Mouse (Mus musculus): ENCODE results near the gene Ddr1.
"Not testable (repeated sequence)": the region's sequence is repeated elsewhere in the genome, so short reads cannot be mapped to it uniquely, and the experiment has no call there.

Gene Ddr1

DNA sequence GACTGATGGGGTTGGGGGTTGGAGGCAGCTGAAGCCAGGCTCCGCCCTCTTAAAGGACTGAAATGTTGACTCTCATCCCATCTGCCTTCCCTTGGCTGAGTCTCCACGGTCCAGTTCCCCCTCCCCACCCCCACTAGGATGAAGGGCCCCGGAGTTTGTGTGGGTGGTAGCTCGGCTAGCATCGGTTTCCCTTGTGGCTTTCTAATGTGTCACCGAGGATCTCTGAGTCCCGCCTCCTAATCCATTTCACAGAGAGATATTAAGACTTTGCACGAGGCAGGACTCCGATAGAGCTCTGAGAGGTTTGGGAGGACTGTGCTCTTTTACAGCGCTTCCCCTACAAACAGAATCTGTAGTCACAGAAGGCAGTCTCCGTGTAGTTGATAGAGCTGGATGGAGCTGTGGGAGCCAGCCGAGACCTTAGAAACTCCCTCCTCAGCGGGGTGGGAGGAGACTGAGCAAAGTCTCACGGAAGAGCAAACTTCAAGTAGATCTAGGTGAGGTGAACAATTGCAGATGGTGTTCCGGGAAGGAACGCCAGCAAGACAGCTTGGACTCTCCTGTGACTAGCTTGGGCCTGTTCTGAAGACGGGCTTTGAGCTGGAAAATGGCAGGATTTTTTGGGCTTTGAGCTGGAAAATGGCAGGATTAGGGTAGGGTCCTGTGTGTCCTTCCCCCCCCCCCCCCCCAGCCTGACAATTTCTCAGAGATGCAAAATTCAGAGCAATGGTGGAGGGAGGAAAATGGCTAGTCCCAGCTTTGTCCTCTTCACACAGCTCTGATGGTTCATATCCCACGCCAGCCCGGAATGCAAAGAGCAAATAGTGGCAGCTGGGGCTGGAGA is at the start of gene Ddr1:
Ddr1 (minus strand) TSS at position 1 of the 844 bp plus-strand sequence.
- DNase-seq (ENCODE audit: low spot score in 2 of 2), result no peak

DNA sequence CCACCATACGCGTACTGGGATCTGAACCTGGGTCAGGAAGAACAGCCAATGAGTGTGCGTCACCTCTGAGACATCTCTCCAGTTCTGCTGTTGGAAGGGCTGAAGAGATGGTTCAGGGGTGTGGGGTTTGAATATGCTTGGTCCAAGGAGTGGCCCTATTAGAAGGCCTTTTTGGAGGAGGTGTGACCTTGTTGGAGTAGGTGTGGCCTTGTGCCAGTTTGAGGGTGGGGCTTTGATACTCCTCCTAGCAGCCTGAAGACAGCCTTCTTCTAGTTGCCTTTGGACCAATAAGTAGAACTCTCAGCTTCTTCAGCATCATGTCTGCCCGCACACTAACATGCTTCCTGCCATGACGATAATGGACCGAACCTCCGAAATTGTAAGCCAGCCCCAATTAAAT is 49.2 kb upstream of the Ddr1 start:
- no peak for DNase-seq (ENCODE audit: low spot score in 2 of 2)

DNA sequence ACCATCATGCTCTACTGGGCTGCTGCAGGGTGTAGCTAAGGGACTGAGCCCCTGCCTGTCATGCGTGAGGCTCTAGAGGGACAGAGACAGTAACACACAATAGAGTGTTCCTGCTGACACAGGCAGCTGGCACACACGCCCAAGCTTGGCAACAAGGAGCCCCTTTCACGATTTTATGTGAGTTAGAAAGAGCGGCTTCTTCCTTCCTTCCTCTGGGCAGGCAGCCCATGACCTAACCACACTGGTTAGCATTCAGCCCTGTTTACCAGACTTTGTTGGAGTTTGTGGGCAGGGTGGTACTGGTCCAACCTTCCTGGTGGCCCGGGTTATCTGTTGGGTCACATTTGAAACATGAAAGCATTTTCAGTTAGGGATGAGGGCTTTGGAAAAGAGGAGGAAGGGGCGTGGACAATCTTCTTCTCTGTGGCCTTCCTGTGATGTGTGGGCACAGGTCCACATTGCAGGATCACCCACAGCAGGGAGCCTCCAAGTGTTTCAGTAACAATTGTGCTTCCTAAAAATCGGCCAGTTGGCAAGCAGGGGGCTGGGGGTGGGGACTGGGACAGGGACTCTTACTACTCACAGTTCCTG is 47.9 kb upstream of the Ddr1 start:
- no peak for DNase-seq (ENCODE audit: low spot score in 2 of 2)

DNA sequence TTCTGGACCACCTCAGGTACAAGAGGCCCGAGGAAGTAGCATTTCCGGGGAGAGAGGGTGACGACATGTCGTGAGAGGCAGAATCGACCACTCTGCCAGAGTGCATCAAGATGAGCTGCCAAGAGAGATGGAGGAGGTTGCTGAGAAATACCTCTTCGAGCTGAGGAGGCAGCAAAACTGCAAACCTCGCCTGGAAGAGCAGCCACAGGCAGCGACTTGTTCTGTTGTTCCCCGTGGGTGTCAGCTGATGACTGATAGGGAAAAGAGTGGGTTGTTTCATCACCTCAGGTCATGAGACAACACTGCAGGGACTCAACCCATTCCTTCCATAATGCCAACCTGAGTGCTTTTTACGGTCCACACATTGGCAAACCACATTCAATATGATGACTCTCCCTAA is 45.3 kb upstream of the Ddr1 start:
- peak in 1 of 2 experiments; percentile 26 for DNase-seq (ENCODE audit: low spot score in 2 of 2)

DNA sequence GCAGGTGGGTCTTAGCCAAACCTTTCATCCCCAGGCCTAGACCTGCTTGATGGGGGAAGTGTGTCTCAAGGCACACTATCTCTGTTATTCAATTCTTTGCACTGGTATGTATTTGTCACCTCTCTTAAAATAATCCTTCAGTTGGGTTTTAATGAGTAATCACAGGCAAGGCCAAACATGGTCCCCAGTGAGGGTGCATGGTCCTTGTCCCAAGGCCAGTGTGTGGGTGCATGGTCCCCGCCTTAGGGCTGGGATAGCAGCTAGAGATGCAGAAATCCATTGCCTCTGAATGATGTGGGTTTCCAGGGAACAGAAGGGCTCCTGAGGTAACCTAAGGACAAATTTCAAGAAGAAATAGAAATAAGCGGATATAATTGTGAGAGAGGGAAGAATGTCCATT is 39.9 kb upstream of the Ddr1 start:
- no peak for DNase-seq (ENCODE audit: low spot score in 2 of 2)

DNA sequence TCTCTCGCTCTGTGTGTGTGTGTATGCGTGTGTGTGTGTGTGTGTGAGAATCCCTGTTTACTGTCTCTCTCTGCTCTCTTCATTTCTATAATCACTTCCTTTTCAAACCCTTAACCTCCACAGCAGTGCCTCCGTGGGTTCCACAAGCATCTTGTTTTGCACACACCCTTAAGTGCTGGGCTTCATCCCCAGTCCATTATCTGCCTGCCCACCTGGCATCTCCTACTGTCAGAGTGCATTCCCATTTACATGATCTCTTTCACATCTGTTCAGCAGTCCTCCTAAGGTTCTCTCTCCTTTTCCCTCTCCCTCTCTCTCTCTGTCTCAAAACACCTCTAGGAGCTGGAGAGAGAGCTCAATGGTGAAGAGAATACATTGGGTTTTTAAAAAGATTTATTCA is 38.5 kb upstream of the Ddr1 start:
- DNase-seq (ENCODE audit: low spot score in 2 of 2), result no peak

DNA sequence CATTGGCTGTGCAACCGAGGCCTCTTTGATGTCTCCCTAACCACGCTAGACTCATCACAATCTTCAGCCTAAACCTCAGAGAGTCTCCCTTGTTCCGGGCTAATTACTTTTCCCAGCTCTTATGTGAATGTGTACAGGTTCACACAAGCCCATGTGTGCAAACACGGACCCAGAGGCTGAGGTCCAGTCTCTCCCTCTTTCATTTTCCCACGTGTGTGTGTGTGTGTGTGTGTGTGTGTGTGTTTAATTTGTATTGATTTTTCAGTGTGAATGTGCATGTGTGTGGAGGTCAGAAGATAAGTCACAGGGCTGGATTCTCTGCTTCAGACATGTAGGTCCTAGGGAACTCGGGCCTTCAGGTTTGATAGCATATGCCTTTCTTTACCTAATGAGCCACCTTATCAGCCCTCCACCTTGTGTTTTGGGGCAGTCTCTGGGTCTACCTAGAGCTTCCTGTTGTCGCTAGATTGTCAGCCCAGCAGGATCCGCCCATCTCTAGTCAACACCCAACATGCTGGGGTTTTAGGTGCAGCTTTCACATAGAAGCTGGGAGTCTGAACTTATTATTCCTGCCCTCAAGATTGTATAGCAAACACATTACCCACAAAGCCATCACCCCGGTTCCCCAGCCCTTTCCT is 37.3 kb upstream of the Ddr1 start:
- DNase-seq (ENCODE audit: low spot score in 2 of 2), result no peak

DNA sequence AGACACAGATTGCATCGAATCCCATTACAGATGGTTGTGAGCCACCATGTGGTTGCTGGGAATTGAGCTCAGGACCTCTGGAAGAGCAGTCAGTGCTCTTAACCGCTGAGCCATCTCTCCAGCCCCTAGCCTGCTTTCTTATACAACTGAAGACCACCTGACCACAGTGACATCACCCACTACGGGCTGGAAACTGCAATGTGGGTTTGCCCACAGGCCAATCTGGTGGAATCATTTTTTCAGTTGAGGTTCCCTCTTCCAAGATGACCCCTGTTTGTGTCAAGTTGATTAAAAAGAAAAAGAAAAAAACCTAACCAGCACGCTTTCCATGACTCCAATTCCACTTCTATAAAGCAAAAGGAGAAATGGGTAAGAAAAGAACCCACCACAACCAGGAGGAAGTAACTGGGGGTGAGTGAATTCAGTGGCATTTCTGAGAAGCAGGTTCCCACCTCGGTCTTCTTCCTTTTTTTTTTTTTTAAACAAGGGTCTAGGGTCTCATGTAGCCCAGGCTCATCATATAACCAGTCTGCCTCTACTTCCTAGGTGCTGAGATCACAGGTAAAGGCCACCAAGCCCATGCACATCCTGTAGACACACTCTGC is 36.0 kb upstream of the Ddr1 start:
- no peak for DNase-seq (ENCODE audit: low spot score in 2 of 2)

DNA sequence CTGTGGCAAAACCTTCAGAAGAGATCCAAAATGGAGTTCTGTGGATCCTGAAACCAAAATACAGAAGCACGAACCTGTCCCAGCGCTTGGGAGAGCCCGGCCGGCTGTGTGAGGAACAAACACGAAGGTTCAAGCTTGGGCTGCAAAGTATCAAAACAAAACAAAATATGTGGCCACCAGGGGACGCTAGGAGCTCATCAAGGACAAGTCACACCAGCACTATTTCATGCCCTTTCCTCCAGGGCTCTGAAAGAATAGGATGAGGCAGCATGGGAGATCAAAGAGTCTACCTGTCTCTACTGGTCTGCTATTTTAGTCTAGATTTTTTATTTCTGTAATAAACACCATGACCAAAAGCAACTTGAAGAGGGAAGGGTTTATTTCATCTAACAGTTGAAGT is 35.3 kb upstream of the Ddr1 start:
- peak; percentile 84 to 85 for DNase-seq (ENCODE audit: low spot score in 2 of 2)

DNA sequence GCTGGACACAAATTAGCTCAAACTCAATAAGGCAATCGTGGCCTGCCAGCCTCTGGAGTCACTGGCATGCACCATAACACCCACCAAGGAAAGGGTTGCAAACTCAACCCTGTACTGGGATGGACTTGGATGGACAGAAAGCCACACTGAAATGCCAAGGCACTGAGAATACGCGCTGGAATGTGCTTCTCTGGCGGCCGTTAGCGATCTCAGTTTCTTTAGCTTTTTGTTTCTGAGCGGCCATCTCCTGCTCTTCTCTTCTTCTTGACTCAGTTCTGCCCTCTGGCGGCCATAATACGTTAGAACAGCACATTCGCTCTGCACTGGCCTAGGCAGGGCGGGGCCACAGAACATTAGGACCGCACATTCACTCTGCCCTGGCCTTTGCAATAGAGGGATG is 33.3 kb upstream of the Ddr1 start:
- peak; percentile 54 to 66 for DNase-seq (ENCODE audit: low spot score in 2 of 2)

DNA sequence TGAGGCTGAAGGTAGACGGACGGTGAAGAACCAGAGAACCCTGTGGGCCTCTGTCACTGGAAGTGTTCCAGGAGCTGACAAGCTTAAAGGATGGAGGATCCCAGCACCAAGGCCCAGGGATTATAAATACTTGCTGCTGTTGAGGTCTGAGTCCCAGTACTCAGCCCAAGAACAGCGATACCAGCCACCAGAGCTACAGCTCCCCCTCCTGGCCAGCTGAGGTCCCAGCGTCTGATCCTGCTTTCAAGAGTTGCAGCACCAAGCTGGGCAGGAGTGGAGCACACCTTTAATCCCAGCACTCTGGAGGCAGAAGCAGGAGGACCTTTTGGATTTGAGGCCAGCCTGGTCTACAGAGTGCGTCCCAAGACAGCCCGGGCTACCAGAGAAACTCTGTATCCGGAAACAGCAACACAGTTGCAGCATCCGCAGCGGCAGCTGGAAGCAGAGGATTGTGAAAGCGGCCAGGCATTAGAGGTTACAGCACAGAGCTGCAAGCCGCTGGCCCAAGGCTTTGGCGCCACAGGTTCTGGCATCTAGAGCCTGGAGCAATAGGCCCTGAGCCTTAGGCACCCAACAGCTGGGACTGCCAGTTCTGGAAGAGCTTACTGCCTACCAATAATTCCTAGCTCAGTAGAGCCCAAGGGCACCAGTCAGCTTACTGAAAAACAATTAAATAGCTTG is 32.0 kb upstream of the Ddr1 start:
- peak; percentile 48 to 63 for DNase-seq (ENCODE audit: low spot score in 2 of 2)

DNA sequence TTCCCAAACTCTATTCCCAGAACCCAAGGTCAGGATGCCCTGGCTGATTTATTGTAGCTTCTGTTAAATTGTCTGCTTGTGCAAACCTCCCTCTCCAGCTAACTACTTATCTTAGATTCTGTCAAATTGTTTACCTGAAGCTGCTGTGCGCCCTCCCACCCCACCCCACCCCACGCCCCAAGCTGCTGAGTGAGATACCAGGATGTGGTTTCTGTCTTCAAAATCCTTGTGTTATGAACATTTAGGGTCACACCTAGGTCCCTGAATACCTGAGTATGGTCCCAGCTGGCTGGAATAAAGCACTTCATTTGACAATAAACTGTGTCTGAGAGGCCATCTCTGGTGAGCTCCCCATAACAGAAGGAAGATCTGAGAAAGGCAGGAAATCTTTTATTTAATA is 30.1 kb upstream of the Ddr1 start:
- no peak for DNase-seq (ENCODE audit: low spot score in 2 of 2)

DNA sequence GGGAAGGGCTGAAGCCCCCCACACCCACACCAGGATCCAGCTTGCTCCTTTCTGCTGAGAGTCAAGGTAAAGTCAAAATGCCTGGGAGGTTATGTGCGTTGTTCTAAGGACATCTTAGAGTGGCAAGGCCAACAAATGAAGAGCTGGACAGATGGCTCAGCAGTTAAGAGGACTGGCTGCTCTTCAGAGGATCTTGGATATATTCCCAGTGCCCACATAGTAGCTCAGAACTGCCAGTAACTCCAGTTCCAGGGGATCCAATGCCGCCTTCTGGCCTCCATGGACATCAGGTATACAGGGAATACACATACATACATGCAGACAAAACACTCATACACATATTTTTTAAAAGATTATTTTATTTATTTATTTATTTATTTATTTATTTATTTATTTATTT is 29.0 kb upstream of the Ddr1 start:
- DNase-seq (ENCODE audit: low spot score in 2 of 2), result no peak

DNA sequence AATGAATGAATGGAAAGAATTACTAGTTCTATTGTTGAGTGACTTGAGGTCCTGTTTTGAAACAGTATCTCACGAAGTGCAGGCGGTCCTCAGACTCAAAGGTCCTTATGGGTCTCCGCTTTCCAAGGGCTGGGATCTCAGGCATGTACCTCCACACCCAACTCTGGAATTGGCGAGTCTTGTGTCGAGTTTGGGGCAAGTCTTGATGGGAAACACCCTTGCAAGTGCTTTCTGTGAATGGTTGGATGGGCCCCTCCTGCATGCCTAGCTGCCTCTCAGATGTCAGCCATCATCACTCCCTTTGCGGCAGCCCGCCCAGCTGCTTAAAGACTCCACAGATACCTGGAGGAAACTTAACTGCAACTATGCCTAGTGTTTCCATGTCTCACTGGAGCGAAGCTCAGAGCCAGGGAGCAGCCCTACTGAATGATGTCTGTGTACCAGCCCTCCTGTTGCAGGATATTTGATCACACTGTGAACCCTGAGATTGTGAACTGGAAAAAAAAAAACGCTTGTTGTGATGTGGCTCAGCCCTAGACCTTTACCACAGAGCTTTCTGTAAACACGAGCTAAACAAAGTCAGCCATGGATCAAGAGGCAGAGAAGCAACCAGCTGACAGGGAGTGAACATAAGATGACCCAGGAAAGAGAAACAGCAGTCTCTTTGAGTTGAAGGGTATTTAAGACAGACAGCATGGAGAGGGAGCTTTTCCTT is 27.2 kb upstream of the Ddr1 start:
- no peak for DNase-seq (ENCODE audit: low spot score in 2 of 2)

DNA sequence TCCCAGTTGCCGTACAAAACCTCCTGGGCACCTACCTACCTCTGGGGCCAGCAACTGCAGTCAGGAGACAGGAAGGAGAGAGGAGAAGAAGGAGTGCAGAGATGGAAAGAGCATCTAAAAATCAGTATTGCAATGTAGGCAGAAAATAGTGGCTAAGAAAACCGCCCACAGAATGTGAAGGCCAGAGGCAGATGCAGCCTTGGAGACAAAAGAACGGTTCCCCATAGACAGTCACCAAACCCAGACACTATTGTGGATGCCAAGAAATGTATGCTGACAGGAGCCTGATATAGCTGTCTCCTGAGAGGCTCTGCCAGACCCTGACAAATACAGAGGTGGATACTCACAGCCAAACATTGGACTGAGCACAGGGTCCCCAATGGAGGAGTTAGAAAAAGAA is 25.7 kb upstream of the Ddr1 start:
- DNase-seq (ENCODE audit: low spot score in 2 of 2), result not testable (repeated sequence)

DNA sequence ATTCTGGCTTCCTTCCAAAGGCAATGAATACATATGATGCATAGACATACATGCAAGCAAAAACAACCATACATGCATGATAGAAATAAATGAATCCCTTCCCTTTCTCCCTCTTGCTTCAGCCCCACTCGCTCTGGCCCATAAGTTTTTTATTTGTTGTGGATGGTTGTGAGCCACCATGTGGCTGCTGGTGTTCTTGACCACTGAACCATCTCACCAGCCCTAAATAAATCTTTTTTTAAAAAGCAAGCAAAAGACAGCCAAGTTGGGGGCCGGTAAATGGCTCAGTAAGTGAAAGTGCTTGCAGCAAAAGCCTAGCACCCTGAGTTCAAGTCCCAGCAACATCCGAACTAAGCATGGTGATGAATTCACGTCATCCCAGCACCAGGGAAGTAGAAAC is 24.4 kb upstream of the Ddr1 start:
- no peak for DNase-seq (ENCODE audit: low spot score in 2 of 2)

DNA sequence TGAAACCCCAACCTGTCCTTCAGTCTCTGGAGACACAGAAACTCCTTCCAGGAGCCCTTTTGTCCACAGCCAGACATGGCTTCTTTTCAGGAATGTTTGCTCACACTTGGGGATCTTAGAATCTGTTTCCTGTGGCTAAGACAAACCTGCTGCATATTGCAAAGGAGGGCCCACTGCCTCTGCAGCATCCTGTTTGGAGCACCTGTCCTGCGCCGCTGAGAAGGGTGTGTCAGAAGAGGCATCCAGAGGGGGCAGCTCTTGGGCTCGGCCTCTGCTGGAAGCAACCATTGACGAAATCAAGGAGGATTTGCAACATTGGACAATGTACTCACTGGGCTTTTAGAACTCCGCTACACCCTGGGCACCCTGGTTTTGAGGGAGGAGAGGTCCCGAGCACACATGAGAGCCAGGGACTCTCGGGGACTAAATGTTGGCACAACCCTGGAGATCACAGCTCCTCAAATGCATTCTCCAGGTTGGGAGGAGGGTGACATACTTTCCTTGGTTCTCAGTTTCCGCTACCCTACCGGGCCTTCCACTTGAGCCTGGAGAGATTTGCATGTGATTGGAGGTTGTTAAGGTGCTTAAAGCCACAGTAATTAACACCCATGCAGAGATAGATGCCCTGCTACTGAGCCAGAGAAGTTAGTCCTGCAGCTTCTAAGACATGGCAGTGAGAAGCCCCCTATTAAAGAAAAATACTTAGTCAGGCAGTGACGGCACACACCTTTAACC is 23.2 kb upstream of the Ddr1 start:
- no peak for DNase-seq (ENCODE audit: low spot score in 2 of 2)

DNA sequence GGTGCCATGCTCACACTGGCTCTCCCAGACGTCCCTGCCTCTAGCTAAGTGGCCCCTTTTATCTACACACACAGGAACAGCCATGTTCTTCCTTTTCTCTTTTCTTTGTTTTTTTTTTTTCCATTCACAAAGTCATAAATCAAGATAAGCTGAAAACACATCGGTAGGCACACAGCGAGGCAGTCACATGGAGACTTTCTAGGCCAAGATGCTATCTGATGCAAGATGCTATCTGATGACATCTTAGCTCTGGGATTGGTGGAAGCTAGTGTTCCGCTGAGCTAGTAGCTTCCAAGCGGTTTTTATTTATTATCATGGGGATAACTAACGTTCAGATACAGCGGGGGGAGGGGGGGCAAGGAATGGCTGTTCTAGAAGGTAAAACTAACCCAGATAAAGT is 22.6 kb upstream of the Ddr1 start:
- DNase-seq (ENCODE audit: low spot score in 2 of 2), result no peak

DNA sequence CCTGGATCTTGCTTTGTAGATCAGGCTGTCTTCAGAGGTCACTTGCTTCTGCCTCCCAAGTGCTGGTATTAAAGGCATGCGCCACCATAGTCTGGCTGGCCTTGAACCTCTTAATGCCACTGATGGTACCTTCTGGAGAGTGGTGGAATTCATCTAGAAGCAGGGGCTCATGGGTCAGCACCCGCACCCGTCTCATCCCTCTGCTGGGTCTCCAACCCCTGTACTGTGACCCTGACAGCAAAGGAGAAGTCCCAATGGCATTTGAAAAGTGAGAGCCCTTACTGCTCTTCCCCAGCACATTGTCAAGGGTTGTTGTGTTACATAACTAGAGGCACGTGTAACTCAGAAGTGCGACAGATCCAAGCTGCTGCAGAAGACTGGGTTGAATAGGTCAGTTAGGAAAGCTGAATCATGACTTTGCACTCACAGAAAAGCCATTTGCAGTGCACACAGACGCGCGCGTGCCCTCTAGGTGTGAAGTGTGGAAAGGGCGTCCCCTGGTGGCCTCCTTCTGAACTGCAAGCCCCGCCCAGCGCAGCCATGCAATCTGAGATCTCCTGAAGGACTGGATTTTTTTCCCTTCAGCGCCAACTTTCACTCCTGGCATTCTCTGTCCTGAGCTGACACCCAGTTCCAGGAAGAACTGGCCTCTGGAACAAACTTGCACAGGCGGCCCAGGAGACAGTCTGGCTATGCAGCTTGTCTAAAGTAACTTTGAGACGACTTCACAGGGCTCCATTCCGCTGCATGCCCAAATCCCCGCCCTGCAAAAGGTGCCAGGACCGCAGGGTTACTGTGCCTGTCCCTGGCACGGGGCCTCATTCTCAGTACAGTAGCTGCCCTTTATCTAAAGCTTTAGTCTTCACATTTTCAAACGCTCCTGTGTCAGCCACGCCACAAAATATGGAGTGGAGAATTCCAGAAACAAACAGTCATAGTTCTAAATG is 21.1 kb upstream of the Ddr1 start:
- DNase-seq (ENCODE audit: low spot score in 2 of 2), result peak; percentile 86 to 90

DNA sequence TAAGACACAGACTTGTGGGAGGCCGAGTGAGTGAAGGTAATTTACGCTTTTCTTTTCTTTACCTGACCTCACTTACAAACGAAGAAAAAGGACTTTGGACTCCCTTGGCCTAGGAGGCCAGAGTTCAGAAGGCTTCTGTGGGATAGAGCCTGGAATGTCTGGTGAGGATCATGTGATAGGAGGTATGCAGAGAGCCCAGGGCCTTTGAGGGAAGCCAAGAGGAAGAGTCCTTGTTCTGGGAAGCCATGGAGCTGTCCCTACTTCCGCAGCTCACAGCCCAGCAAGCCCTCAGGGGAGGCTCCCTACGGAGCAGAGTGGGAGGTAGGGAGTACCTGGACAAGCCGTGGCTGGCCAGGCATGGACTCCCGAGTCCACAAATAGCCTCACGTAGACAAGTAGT is 17.3 kb upstream of the Ddr1 start:
- DNase-seq (ENCODE audit: low spot score in 2 of 2), result no peak

Data from urinary bladder, adult 18-20 months (tissue).